Mouse (Mus musculus): ENCODE results near the gene Slc22a3. TPM values are rescaled to one million over a fixed set of nuclear protein-coding genes. Genes with fewer than 3 reads are reported as not detected.

The Slc22a3 gene
- total RNA-seq, 1 experiment from 2014 or later, result 45.5 TPM

Other genes with a start within 250 kb of the Slc22a3 start
- 25.0 and 38.5 TPM in 2 replicates for gene Map3k4, start 188.9 kb downstream of the Slc22a3 start, total RNA-seq (2017)
- not detected in 2 replicates for gene Plg, start 129.1 kb downstream of the Slc22a3 start, total RNA-seq (2017)
- not detected in 2 replicates for gene Slc22a2, start 76.4 kb upstream of the Slc22a3 start, total RNA-seq (2017)
- gene Slc22a1, start 168.1 kb upstream of the Slc22a3 start, total RNA-seq (2017), result not detected in 2 replicates

All from common myeloid progenitor, adult 5-6 weeks (primary cell).